In genomic region chr1:154886611-154887010, GRCm38 (mm10) we compare ENCODE assay signal across 11 mouse cellular contexts. TPM values are rescaled to one million over a fixed set of nuclear protein-coding genes. Genes with fewer than 3 reads are reported as not detected.
DNase-seq lines count a peak whose midpoint lies in the region; ATAC-seq lines count a peak whose summit lies in the region.
"Had no signal": no experiment of that assay in that cellular context is flagged by ENCODE, and none has a peak within 500 bp of the region (broad histone marks: within the 10 kb centered on the region; RNA-seq: fewer than 3 reads in every experiment).

No protein-coding gene starts in this region.

- H3K27me3 ChIP-seq in forebrain, embryonic 15.5 days: no peaks in the 10 kb centered on the region; the same call in 1 of the 2 replicates
- peaks cover 54% of the 10 kb centered on the region for H3K27me3 ChIP-seq in midbrain, embryonic 10.5 days (ENCODE audit: low read depth, poor library complexity, severe bottlenecking)
- H3K27me3 ChIP-seq in neural tube, embryonic 15.5 days (replicated peaks): peaks cover 16% of the 10 kb centered on the region
- H3K27me3 ChIP-seq in kidney, embryonic 14.5 days (ENCODE audit: control insufficient read depth, insufficient read depth, low read length): peaks cover 16% of the 10 kb centered on the region

- H3K4me2 ChIP-seq in forebrain, embryonic 15.5 days (replicated peaks): no peak overlapping the region
- no peak overlapping the region for H3K4me2 ChIP-seq in neural tube, embryonic 15.5 days
- H3K4me2 ChIP-seq in kidney, embryonic 14.5 days (replicated peaks; ENCODE audit: low read depth, low read length): no peak overlapping the region
- H3K4me2 ChIP-seq: heart, embryonic 12.5 days; kidney, embryonic 15.5 days had no signal

- no peaks in the 10 kb centered on the region for H3K9me3 ChIP-seq in forebrain, embryonic 15.5 days
- no peaks in the 10 kb centered on the region for H3K9me3 ChIP-seq in midbrain, embryonic 10.5 days (replicated peaks)
- H3K9me3 ChIP-seq in neural tube, embryonic 15.5 days (replicated peaks): no peaks in the 10 kb centered on the region
- H3K9me3 ChIP-seq in kidney, embryonic 14.5 days (ENCODE audit: control insufficient read depth, low read length): no peaks in the 10 kb centered on the region
- H3K9me3 ChIP-seq: heart, embryonic 12.5 days; kidney, embryonic 15.5 days had no signal

- 9% methylated on average over 2 of the region's 2 CpGs for WGBS in forebrain, embryonic 15.5 days
- 46% methylated on average over 2 of the region's 2 CpGs for WGBS in midbrain, embryonic 10.5 days
- 45% methylated on average over 2 of the region's 2 CpGs for WGBS in neural tube, embryonic 15.5 days
- WGBS in kidney, embryonic 14.5 days: 64% methylated on average over 2 of the region's 2 CpGs

- 0 out of 2 replicates have a peak overlapping the region, but pooled peaks have one; percentile 10 for H3K9ac ChIP-seq in forebrain, embryonic 15.5 days (replicated peaks)
- no peak overlapping the region for H3K9ac ChIP-seq in neural tube, embryonic 15.5 days (replicated peaks)
- H3K9ac ChIP-seq in kidney, embryonic 14.5 days (ENCODE audit: low read depth, low read length): no peak overlapping the region
- H3K9ac ChIP-seq: heart, embryonic 12.5 days; kidney, embryonic 15.5 days had no signal

- H3K36me3 ChIP-seq in forebrain, embryonic 15.5 days: no peaks in the 10 kb centered on the region
- H3K36me3 ChIP-seq in midbrain, embryonic 10.5 days: no peaks in the 10 kb centered on the region
- H3K36me3 ChIP-seq in neural tube, embryonic 15.5 days: no peaks in the 10 kb centered on the region
- H3K36me3 ChIP-seq in kidney, embryonic 14.5 days (ENCODE audit: control insufficient read depth, insufficient read depth, low read length): no peaks in the 10 kb centered on the region
- H3K36me3 ChIP-seq: heart, embryonic 12.5 days; kidney, embryonic 15.5 days had no signal

- ATAC-seq in forebrain, embryonic 15.5 days (replicated peaks): peak; percentile 39
- peak; percentile 57 for ATAC-seq in neural tube, embryonic 15.5 days (ENCODE audit: low FRiP score)
- no peak for ATAC-seq in kidney, embryonic 14.5 days (ENCODE audit: low FRiP score, low TSS enrichment)
- ATAC-seq: Patski had no signal

- peak; percentile 22 for DNase-seq in embryo, embryonic 9.5 days (ENCODE audit: extremely low spot score)
- peak; percentile 40 for DNase-seq in midbrain, embryonic 10.5 days (ENCODE audit: low spot score)
- DNase-seq in lung, postnatal 14 days: no peak
- DNase-seq in lung, adult 18-20 months: no peak
- DNase-seq: adrenal gland, adult 8-10 months had no signal

- peak overlapping the region; percentile 25 for H3K27ac ChIP-seq in forebrain, embryonic 15.5 days (replicated peaks)
- H3K27ac ChIP-seq in midbrain, embryonic 10.5 days (replicated peaks): peak overlapping the region; percentile 71
- H3K27ac ChIP-seq in neural tube, embryonic 15.5 days (replicated peaks): 0 out of 2 replicates have a peak overlapping the region, but pooled peaks have one; percentile 28
- H3K27ac ChIP-seq in kidney, embryonic 14.5 days (ENCODE audit: low read depth, low read length): no peak overlapping the region
- H3K27ac ChIP-seq: kidney, embryonic 15.5 days had no signal

- H3K4me3 ChIP-seq in forebrain, embryonic 15.5 days: no peak overlapping the region
- H3K4me3 ChIP-seq in midbrain, embryonic 10.5 days: no peak overlapping the region
- no peak overlapping the region for H3K4me3 ChIP-seq in neural tube, embryonic 15.5 days (replicated peaks)
- no peak overlapping the region for H3K4me3 ChIP-seq in kidney, embryonic 14.5 days (ENCODE audit: low read length)
- H3K4me3 ChIP-seq: heart, embryonic 12.5 days; kidney, embryonic 15.5 days had no signal

- H3K4me1 ChIP-seq in forebrain, embryonic 15.5 days: peaks cover 50% of the 10 kb centered on the region
- peaks cover 57% of the 10 kb centered on the region for H3K4me1 ChIP-seq in midbrain, embryonic 10.5 days
- H3K4me1 ChIP-seq in neural tube, embryonic 15.5 days: peaks cover 30% of the 10 kb centered on the region
- H3K4me1 ChIP-seq in kidney, embryonic 14.5 days (ENCODE audit: control insufficient read depth, insufficient read depth, low read length): peaks cover 4% of the 10 kb centered on the region; the same call in 1 of the 2 replicates

RNA-seq across cellular contexts. Expression of gene Cacna1e, which starts 2.3 kb away (rescaled TPM):
- polyA plus RNA-seq in forebrain, embryonic 15.5 days (2015; fragmentation: Nextera tagmentation; extraction: Ambion mirVana): 12.0 and 13.1 TPM in 2 replicates
- polyA plus RNA-seq in midbrain, embryonic 10.5 days (2016; fragmentation: Nextera tagmentation; extraction: Ambion mirVana): 1.3 and 1.5 TPM in 2 replicates
- 12.7 and 17.1 TPM in 2 replicates for polyA plus RNA-seq in neural tube, embryonic 15.5 days (2015; fragmentation: Nextera tagmentation; extraction: Ambion mirVana)
- 0.04 and 0.09 TPM in 2 replicates for polyA plus RNA-seq in kidney, embryonic 14.5 days (2014; fragmentation: Nextera tagmentation; extraction: Ambion mirVana)
- polyA plus RNA-seq: Patski had no signal

Comparison
In these comparisons a context has a peak if more than half of its experiments do, and no peak if none do; other contexts are left out.
1. DNase-seq: peak in embryo, embryonic 9.5 days (single experiment) and midbrain, embryonic 10.5 days (single experiment); none in lung, postnatal 14 days (single experiment) and lung, adult 18-20 months (0 of 2).